Mouse (Mus musculus) neural tube, embryonic 14.5 days (tissue): ENCODE data around the gene Ift22. TPM values are rescaled to one million over a fixed set of nuclear protein-coding genes. Genes with fewer than 3 reads are reported as not detected.

ENCODE experiments used
- ATAC-seq: fragments of 200-750 bp; cut with Nextera tagmentation; 2 replicates; pipeline ENCODE4 v1.8.0; 2017; ENCODE audit warnings: low read depth, mild to moderate bottlenecking, moderate TSS enrichment, moderate library complexity
- H3K27ac ChIP-seq: fragments of 300-500 bp; sonication (generic); 2 replicates; pipeline ENCODE4 v1.5.1; 2014; ENCODE audit warnings: low read depth, mild to moderate bottlenecking, control low read depth, low read length, moderate library complexity, mixed read lengths
- H3K27me3 ChIP-seq: fragments of 300-500 bp; sonication (generic); 2 replicates; pipeline ENCODE4 v1.6.1; 2014; ENCODE audit warnings: low read length; ENCODE audit not compliant: control insufficient read depth, insufficient read depth
- H3K36me3 ChIP-seq: fragments of 300-500 bp; sonication (generic); 2 replicates; pipeline ENCODE4 v1.6.1; 2014; ENCODE audit warnings: low read length, mixed read lengths; ENCODE audit not compliant: control insufficient read depth, insufficient read depth
- H3K4me1 ChIP-seq: fragments of 300-500 bp; sonication (generic); 2 replicates; pipeline ENCODE4 v1.6.1; 2014; ENCODE audit warnings: low read length; ENCODE audit not compliant: control insufficient read depth, insufficient read depth
- H3K4me2 ChIP-seq: fragments of 300-500 bp; sonication (generic); 2 replicates; pipeline ENCODE4 v1.6.1; 2014; ENCODE audit warnings: mild to moderate bottlenecking, low read depth, low read length, control low read depth
- H3K4me3 ChIP-seq: fragments of 300-500 bp; sonication (generic); 2 replicates; pipeline ENCODE4 v1.5.1; 2014; ENCODE audit warnings: low read depth, low read length, control low read depth, mixed read lengths
- H3K9ac ChIP-seq: fragments of 300-500 bp; sonication (generic); replicated peaks from 2 replicates; pipeline ENCODE4 v1.6.1; 2014; ENCODE audit warnings: low read depth, mild to moderate bottlenecking, control low read depth, low read length, mixed read lengths
- H3K9me3 ChIP-seq: fragments of 300-500 bp; sonication (generic); 2 replicates; pipeline ENCODE4 v1.6.1; 2016; ENCODE audit warnings: low read length; ENCODE audit not compliant: control insufficient read depth
- WGBS: fragments of 180-500 bp; shearing (Covaris S2); extraction: QIAGEN DNeasy Blood & Tissue Kit; methylation state at CpG from one replicate; pipeline ENCODE4 v1.1.7; 2014; 5-methylcytosine and 5-hydroxymethylcytosine counted together
- polyA plus RNA-seq: library from polyadenylated mRNA; unstranded; fragments of >200 nt; fragmentation: Nextera tagmentation; extraction: Ambion mirVana; gene quantifications from 2 replicates; pipeline ENCODE4 v1.2.1, GENCODE M21; 2014

The Ift22 gene
- 113 and 119 TPM in 2 replicates for polyA plus RNA-seq

DNA sequence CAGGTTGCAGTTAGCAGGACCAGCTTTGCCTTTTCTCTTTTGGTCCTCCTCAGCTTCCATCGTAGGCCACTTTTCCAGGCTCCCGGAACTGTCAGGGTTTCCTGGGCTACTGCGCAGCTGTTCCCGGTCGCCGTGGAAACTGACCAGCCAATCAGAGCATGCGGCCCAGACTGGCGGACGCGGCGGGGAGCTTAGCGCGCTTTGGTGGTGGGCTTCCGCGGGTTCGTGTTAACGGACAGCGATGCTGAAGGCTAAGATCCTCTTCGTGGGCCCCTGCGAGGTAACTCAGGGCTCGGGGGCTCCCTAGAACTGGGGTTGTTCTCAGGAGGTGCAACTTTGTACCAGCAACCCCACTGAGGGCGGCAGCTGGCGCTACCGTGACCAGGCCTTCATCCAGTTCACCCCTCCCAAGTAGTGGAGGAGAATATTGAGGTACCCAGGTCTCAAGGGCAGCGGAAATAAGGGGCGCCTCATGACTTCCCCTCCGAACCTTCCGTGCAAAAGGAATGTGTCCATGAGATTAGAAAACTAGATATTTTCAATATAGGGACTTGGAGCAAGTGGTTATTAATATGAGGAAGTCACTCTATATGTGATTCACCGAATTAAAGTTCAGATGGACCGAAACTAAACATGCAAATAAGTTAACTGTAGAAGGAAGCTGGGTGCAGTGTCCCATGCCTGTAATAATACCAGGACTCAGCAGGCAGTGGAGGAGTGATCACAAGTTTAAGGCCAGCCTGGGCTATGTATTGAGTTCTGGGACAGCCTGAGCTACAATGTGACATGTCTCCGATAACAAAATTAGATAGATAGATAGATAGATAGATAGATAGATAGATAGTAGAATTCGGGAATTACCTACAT is at the start of gene Ift22:
Gene Ift22 (plus strand): TSS at position 160 of the 867 bp plus-strand sequence.
- peak within 1 kb of the TSS; percentile 61 for H3K4me2 ChIP-seq
- H3K9ac ChIP-seq = peak within 1 kb of the TSS; percentile 67
- peaks cover 4% of the 10 kb centered on the region; the same call in 1 of the 2 replicates for H3K4me1 ChIP-seq
- 10% methylated on average over 32 of the region's 32 CpGs for WGBS
- H3K4me3 ChIP-seq = peak within 1 kb of the TSS; percentile 76
- 0 out of 2 replicates have a peak within 1 kb of the TSS, but pooled peaks have one; percentile 5 for H3K27ac ChIP-seq
- ATAC-seq = peak; percentile 93
- H3K36me3 ChIP-seq = peaks cover 7% of the 10 kb centered on the region; the same call in 1 of the 2 replicates
- no peaks in the 10 kb centered on the region for H3K9me3 ChIP-seq
- no peaks in the 10 kb centered on the region for H3K27me3 ChIP-seq

DNA sequence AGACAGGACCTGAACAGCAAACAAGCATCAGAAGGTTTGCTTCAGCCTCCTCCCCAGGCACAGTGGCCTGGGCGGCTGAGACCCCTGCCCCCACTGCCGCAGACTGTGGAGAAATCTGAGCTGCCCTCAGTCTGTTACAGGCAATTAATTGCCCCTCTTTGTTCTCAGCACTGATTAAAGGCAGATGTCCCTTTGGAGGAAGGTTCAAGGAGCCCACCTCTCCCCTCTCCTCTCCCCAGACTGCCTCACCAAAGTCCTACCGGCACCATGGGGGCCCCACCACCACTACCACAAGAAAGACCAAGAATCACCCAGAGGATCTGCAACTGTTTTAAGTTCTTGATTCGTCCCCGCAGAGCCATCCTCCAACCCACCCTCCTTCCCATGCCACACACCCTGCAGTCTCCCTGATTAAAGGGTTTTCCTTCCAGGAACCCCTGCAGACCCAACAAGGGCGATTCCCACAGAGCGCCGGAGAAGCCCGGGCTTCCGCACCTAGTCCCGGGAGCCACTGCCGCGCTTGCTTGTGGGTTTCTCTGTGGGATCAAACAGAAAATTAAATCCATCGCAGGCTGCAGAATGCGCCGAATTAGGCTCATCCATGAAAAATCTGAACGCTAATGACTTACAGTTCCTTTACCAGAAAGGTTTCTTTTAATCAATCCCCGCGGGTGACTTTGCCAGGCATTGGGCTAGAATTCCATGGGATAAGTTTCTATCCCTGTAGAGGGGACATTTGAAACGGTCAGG is 46.6 kb upstream of the Ift22 start:
- Histone ChIP-seq H3K4me2 (no peak overlapping the region; the same call in 1 of the 2 replicates), H3K27ac (no peak overlapping the region), H3K27me3 (no peaks in the 10 kb centered on the region), H3K9ac (no peak overlapping the region), H3K36me3 (no peaks in the 10 kb centered on the region), H3K4me3 (no peak overlapping the region), H3K4me1 (peaks cover 15% of the 10 kb centered on the region), H3K9me3 (no peaks in the 10 kb centered on the region)
- 8% methylated on average over 20 of the region's 20 CpGs for WGBS
- no peak for ATAC-seq

DNA sequence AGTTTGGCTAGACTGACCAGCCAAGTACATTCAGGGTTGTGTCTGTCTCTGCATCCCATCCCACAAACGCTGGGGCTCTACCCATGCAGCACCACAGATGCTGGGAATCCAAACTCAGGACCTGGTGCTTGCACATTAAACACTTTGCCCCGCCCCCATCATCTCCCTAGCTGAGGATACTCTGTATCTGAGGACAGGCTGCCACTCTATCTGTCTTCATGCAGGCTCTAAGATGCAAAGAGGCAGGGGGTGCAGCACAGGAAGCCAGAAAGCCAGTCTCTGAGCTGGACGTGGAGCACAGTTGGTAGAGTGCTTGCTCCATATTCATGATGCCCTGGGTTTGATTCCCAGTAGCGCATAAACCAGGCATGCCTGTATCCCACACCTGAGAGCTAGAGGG is 45.1 kb upstream of the Ift22 start:
- no peak for ATAC-seq
- Histone ChIP-seq H3K4me2 (no peak overlapping the region), H3K4me1 (peaks cover 15% of the 10 kb centered on the region), H3K27me3 (no peaks in the 10 kb centered on the region), H3K9me3 (no peaks in the 10 kb centered on the region), H3K27ac (no peak overlapping the region), H3K9ac (no peak overlapping the region), H3K4me3 (no peak overlapping the region), H3K36me3 (no peaks in the 10 kb centered on the region)
- WGBS = 60% methylated on average over 4 of the region's 4 CpGs

DNA sequence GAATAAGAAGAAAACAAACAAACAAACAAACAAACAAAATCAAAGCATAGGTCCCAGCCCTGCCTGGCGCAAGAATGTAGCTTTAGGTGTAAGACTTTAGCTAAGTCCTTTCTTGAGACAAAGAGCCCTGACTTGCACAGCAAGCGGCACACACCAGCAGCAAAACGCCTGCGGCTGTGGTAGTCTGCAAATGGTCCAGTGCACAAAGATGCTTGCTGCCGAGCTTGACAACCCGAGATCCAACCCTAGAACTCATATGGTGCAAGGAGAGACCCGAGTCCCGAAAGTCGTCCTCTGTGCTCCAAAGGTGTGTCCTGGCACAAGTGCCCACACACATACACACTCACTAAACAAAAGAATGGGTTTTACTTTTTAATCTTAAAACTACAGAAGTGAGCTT is 44.7 kb upstream of the Ift22 start:
- Histone ChIP-seq H3K27ac (0 out of 2 replicates have a peak overlapping the region, but pooled peaks have one; percentile 40), H3K36me3 (no peaks in the 10 kb centered on the region), H3K27me3 (no peaks in the 10 kb centered on the region), H3K4me3 (no peak overlapping the region), H3K9me3 (no peaks in the 10 kb centered on the region), H3K4me2 (no peak overlapping the region), H3K4me1 (peaks cover 15% of the 10 kb centered on the region), H3K9ac (no peak overlapping the region)
- no peak for ATAC-seq
- 53% methylated on average over 9 of the region's 9 CpGs for WGBS

DNA sequence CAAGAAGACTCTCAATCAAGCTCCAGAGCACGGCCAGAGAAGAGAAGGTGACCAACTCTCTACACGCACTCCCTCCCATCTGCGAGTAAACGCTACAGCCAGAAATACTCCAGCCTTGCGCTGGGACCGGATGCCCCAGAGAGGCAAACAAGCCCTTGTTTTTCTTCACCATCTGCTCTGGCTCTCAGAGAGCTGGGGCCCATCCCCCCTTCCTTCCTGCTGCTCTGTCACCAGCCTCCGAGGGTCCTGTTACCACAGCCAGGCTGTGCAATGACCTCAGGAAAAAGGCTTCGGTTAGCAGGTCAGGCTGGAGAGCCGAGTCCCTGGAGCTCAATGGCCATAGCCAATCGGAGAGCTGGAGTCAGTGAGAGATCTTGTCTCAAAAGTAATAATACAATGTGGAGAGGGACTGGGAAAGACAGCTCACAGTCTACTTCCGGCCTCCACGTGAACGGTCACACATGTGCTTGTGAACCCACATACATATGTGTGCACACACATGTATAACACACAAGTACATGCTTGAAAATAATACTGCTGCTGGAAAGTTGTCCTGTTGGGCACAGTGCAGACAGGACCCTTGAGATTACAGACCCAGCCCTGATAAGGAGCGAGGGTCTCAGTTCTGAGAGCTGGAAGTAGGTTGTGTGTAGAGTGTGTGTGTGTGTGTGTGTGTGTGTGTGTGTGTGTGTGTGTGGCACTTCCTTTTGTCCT is 43.8 kb upstream of the Ift22 start:
- ATAC-seq = peak; percentile 49; the same call in 1 of the 2 replicates
- H3K4me1 ChIP-seq = peaks cover 15% of the 10 kb centered on the region
- H3K9me3 ChIP-seq = no peaks in the 10 kb centered on the region
- no peaks in the 10 kb centered on the region for H3K36me3 ChIP-seq
- H3K27ac ChIP-seq = peak overlapping the region; percentile 40; the same call in 1 of the 2 replicates
- no peak overlapping the region for H3K9ac ChIP-seq
- WGBS = 16% methylated on average over 14 of the region's 14 CpGs
- H3K4me2 ChIP-seq = 0 out of 2 replicates have a peak overlapping the region, but pooled peaks have one; percentile 12
- no peak overlapping the region for H3K4me3 ChIP-seq
- no peaks in the 10 kb centered on the region for H3K27me3 ChIP-seq

DNA sequence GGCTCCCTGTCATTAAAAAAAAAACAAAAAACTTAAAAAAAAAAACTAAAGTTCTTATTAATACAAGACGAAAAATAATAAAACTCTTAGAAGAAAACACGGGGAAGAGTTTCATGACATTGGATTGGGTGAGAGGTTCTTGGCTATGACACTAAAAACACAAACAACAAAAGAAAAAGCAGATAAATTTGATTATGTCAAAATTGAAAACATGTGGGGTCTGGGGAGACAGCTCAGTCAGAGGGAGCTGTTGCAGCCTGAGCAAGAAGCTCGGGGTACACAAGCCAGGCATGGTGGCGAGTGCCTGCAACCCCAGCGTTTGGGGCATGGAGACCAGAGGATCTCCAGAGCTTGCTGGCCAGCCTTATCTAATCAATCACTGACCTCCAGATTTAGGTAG is 40.2 kb upstream of the Ift22 start:
- Histone ChIP-seq H3K36me3 (no peaks in the 10 kb centered on the region), H3K4me3 (no peak overlapping the region), H3K4me2 (no peak overlapping the region), H3K4me1 (peaks cover 11% of the 10 kb centered on the region), H3K9ac (no peak overlapping the region), H3K9me3 (no peaks in the 10 kb centered on the region), H3K27me3 (no peaks in the 10 kb centered on the region), H3K27ac (no peak overlapping the region)
- WGBS = 91% methylated on average over 5 of the region's 5 CpGs
- ATAC-seq = no peak

DNA sequence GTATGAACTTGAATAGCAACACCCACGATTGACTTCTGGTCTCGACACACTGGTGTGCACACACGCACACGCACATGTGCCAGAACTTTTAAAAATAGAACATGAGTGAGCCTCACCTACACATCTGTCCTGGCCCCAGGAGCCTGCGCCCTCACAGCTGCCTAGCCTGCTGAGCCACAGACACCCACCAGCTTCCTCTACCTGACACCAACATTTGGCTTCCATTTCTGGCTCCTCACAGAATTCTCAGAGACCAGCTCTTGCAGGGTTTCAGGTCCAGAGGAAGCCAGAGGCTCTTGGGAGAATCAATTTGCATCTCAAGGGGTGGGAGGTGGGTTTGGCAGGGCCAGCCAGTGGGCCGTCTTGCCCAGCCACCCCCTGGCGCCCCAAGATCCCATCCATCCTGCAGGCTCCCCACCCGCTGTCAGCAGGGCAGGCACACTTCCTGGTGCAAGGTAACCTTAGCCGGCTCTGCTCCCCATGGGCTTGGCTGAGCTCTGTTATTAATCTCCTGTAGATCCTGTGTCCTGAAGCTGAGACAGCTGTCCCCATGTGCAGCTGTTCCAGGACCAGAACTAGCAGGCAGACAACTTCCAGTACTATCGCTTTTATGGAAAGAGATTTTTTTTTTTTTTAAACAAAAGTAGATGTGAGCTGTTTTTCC is 38.4 kb upstream of the Ift22 start:
- H3K27me3 ChIP-seq = no peaks in the 10 kb centered on the region
- H3K9ac ChIP-seq = no peak overlapping the region
- no peak overlapping the region for H3K27ac ChIP-seq
- 67% methylated on average over 10 of the region's 10 CpGs for WGBS
- H3K4me2 ChIP-seq = no peak overlapping the region
- no peaks in the 10 kb centered on the region for H3K9me3 ChIP-seq
- H3K4me1 ChIP-seq = no peaks in the 10 kb centered on the region
- no peaks in the 10 kb centered on the region for H3K36me3 ChIP-seq
- no peak overlapping the region for H3K4me3 ChIP-seq
- ATAC-seq = no peak

DNA sequence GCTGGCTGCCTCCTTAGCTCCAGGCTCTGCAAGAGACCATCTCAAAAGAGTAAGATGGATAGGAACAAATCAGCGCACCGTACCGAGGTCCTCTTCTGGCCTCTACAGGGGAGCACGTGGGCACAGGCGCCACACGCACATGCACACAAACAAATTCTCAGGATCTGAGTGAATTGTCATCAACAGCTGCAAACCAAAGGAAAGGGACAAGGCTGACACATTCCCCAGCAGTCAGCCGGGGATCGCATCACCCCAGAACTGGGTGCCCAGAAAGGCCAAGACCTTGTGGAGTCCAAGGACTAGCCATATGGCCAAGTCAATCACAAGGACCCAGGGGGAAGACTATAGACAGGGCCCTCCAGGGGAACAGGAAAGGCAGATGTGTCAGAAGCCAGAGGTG is 35.5 kb upstream of the Ift22 start:
- H3K4me2 ChIP-seq = no peak overlapping the region
- ATAC-seq = no peak
- 86% methylated on average over 8 of the region's 8 CpGs for WGBS
- no peaks in the 10 kb centered on the region for H3K4me1 ChIP-seq
- no peak overlapping the region for H3K4me3 ChIP-seq
- no peaks in the 10 kb centered on the region for H3K9me3 ChIP-seq
- H3K27me3 ChIP-seq = no peaks in the 10 kb centered on the region
- no peaks in the 10 kb centered on the region for H3K36me3 ChIP-seq
- H3K27ac ChIP-seq = no peak overlapping the region
- H3K9ac ChIP-seq = no peak overlapping the region
